Mouse (Mus musculus) urinary bladder, postnatal 36 days (tissue): ENCODE measurements around the gene Ubl5.
"Not testable (repeated sequence)": the region's sequence is repeated elsewhere in the genome, so short reads cannot be mapped to it uniquely, and the experiment has no call there.

Source experiments
- DNase-seq, 2 experiments: peaks; one replicate each; pipeline ENCODE4 v3.0.0; 2022; ENCODE audit warnings: low spot score in 2 of 2, mixed read lengths in 1 of 2

Gene Ubl5

GRCm38 (mm10) chr9:20653859-20654258 is 11.2 kb downstream of the Ubl5 start:
- DNase-seq: no peak

GRCm38 (mm10) chr9:20657546-20657945 is 14.9 kb downstream of the Ubl5 start:
- DNase-seq: no peak

GRCm38 (mm10) chr9:20662325-20662724 is 19.6 kb downstream of the Ubl5 start:
- peak; percentile 55 to 63 for DNase-seq

- no peak for DNase-seq
Measured at GRCm38 (mm10) chr9:20662874-20663273, 20.2 kb downstream of the Ubl5 start.

- DNase-seq: no peak
Measured at GRCm38 (mm10) chr9:20663956-20664355, 21.3 kb downstream of the Ubl5 start.

GRCm38 (mm10) chr9:20664366-20664765 is 21.7 kb downstream of the Ubl5 start:
- no peak for DNase-seq

GRCm38 (mm10) chr9:20664982-20665637 is 22.4 kb downstream of the Ubl5 start:
- DNase-seq: no peak

GRCm38 (mm10) chr9:20665925-20666324 is 23.2 kb downstream of the Ubl5 start:
- DNase-seq: no peak

- DNase-seq: no peak
Measured at GRCm38 (mm10) chr9:20666510-20667034, 23.9 kb downstream of the Ubl5 start.

- no peak for DNase-seq
Measured at GRCm38 (mm10) chr9:20668065-20668464, 25.4 kb downstream of the Ubl5 start.

- no peak for DNase-seq
Measured at GRCm38 (mm10) chr9:20672047-20672446, 29.4 kb downstream of the Ubl5 start.

GRCm38 (mm10) chr9:20677892-20678291 is 35.2 kb downstream of the Ubl5 start:
- DNase-seq: no peak

GRCm38 (mm10) chr9:20680378-20680958 is 37.8 kb downstream of the Ubl5 start:
- DNase-seq: no peak

GRCm38 (mm10) chr9:20681546-20682388 is 39.1 kb downstream of the Ubl5 start:
- no peak for DNase-seq

- no peak for DNase-seq
Measured at GRCm38 (mm10) chr9:20682389-20682722, 39.7 kb downstream of the Ubl5 start.

- no peak for DNase-seq
Measured at GRCm38 (mm10) chr9:20685081-20685861, 42.6 kb downstream of the Ubl5 start.

- DNase-seq: no peak
Measured at GRCm38 (mm10) chr9:20689403-20689802, 46.7 kb downstream of the Ubl5 start.

GRCm38 (mm10) chr9:20689913-20690312 is 47.2 kb downstream of the Ubl5 start:
- DNase-seq: no peak

- not testable (repeated sequence) for DNase-seq
Measured at GRCm38 (mm10) chr9:20690449-20690848, 47.8 kb downstream of the Ubl5 start.

GRCm38 (mm10) chr9:20692863-20693262 is 50.2 kb downstream of the Ubl5 start:
- DNase-seq: no peak

- no peak for DNase-seq
Measured at GRCm38 (mm10) chr9:20694721-20695235, 52.1 kb downstream of the Ubl5 start.
